ENCODE assay signal across 20 mouse cellular contexts in the genomic region with DNA sequence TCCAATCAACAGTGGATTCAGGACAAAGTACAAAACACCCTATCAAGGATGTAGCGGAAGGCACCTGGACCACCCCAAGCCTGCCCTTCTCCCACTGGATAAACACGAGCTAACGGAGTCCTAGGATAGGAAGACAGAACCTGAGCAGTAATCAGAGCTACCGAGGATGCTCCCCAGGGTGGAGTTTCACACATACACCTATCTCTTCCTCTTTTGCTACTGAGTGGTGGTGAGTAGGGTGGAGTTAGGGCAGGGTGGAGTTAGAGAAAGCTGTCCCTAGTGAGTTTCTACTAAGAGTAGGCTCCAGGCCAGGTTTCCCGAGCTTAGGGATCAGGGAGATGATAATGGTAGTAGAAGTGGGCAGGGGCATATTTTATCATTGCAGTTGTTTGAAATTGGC.
DNase-seq lines count a peak whose midpoint lies in the region; ATAC-seq lines count a peak whose summit lies in the region.
"Had no signal": no experiment of that assay in that cellular context is flagged by ENCODE, and none has a peak within 500 bp of the region (broad histone marks: within the 10 kb centered on the region; RNA-seq: fewer than 3 reads in every experiment).

No protein-coding gene starts in this region.

- peak; percentile 14 to 19 for DNase-seq in B cell, adult 2 months
- peak; percentile 15 for DNase-seq in induced T-regulatory cell, adult 2 months (ENCODE audit: low read depth)
- no peak for DNase-seq in ovary, adult 18-20 months (ENCODE audit: low spot score)
- no peak for DNase-seq in right cerebral cortex, postnatal 4 days
- no peak for DNase-seq in kidney, postnatal 36 days
- DNase-seq: adrenal gland, adult 8-10 months; adrenal gland, postnatal 25 days; cerebellum, adult 11-12 months; cerebellum, adult 8-10 months; cerebellum, postnatal 10 days; cerebellum, postnatal 36 days; embryo, embryonic 11 days; gastrocnemius, postnatal 25 days; heart, adult 18-20 months; heart, postnatal 10 days; heart, postnatal 4 days had no signal

- ATAC-seq in CD4-positive, CD25-positive, alpha-beta regulatory T cell, adult 4 months, result peak; percentile 27
- ATAC-seq: forebrain, embryonic 15.5 days; hindbrain, postnatal 0 days; Patski had no signal

Comparison
In these comparisons a context has a peak if more than half of its experiments do, and no peak if none do; other contexts are left out.
1. DNase-seq: peak in B cell, adult 2 months (2 of 2) and induced T-regulatory cell, adult 2 months (single experiment); none in ovary, adult 18-20 months (single experiment), right cerebral cortex, postnatal 4 days (single experiment) and kidney, postnatal 36 days (0 of 2).